Mouse (Mus musculus) MEL (cell line): ENCODE measurements around the gene Prkcd.

Source experiments
- CHD2 ChIP-seq: IDR thresholded peaks from 2 replicates; pipeline ENCODE4 v1.6.1; 2011; ENCODE audit warnings: low read length, improper control_type of control experiment
- CTCF ChIP-seq, 3 experiments: IDR thresholded peaks in 2 of 3; conservative IDR thresholded peaks in 1 of 3; 2 replicates each; pipeline ENCODE4 v1.5.1; 2011 to 2012; ENCODE audit warnings: low read length in 3 of 3, low read depth in 2 of 3, mild to moderate bottlenecking in 2 of 3, improper control_type of control experiment in 1 of 3, inconsistent platforms in 1 of 3, mixed read lengths in 1 of 3, moderate library complexity in 1 of 3; ENCODE audit not compliant: control insufficient read depth in 1 of 3, insufficient read depth in 1 of 3, poor library complexity in 1 of 3, severe bottlenecking in 1 of 3
- EP300 ChIP-seq, 2 experiments: IDR thresholded peaks; 2 replicates each; pipeline ENCODE4 v1.6.1; 2011; ENCODE audit warnings: improper control_type of control experiment in 2 of 2, low read length in 2 of 2, low read depth in 1 of 2, mild to moderate bottlenecking in 1 of 2
- MAFK ChIP-seq: IDR thresholded peaks from 2 replicates; pipeline ENCODE4 v1.6.1; 2011; ENCODE audit warnings: low read depth, mild to moderate bottlenecking, low read length, improper control_type of control experiment, borderline replicate concordance
- MAX ChIP-seq: IDR thresholded peaks from 2 replicates; pipeline ENCODE4 v1.6.1; 2011; ENCODE audit warnings: low read length, improper control_type of control experiment
- MAZ ChIP-seq: IDR thresholded peaks from 2 replicates; pipeline ENCODE4 v1.6.1; 2012; ENCODE audit warnings: low read depth, mild to moderate bottlenecking, inconsistent platforms, low read length, improper control_type of control experiment
- NELFE ChIP-seq: IDR thresholded peaks from 2 replicates; pipeline ENCODE4 v1.6.1; 2011; ENCODE audit warnings: low read depth, low read length, improper control_type of control experiment
- POLR2A ChIP-seq, 2 experiments: IDR thresholded peaks; 2 replicates each; pipeline ENCODE4 v1.6.1; 2011 to 2012; ENCODE audit warnings: low read length in 2 of 2, mild to moderate bottlenecking in 2 of 2, control low read depth in 1 of 2, improper control_type of control experiment in 1 of 2, low read depth in 1 of 2, moderate library complexity in 1 of 2; ENCODE audit not compliant: control insufficient read depth in 1 of 2, insufficient read depth in 1 of 2, poor library complexity in 1 of 2
- POLR2AphosphoS2 ChIP-seq: IDR thresholded peaks from 2 replicates; pipeline ENCODE4 v1.6.1; 2011; ENCODE audit warnings: low read length, improper control_type of control experiment
- TBP ChIP-seq: IDR thresholded peaks from 2 replicates; pipeline ENCODE4 v1.8.0; 2011; ENCODE audit warnings: low read depth, low read length, improper control_type of control experiment
- USF2 ChIP-seq, 2 experiments: IDR thresholded peaks; 2 replicates each; pipeline ENCODE4 v1.6.1; 2011 to 2012; ENCODE audit warnings: improper control_type of control experiment in 2 of 2, low read length in 2 of 2, borderline replicate concordance in 1 of 2, inconsistent platforms in 1 of 2, low read depth in 1 of 2, mild to moderate bottlenecking in 1 of 2; ENCODE audit not compliant: insufficient read depth in 1 of 2
- ZNF384 ChIP-seq: IDR thresholded peaks from 2 replicates; pipeline ENCODE4 v1.6.1; 2012; ENCODE audit warnings: low read depth, mild to moderate bottlenecking, inconsistent platforms, low read length, improper control_type of control experiment

DNA sequence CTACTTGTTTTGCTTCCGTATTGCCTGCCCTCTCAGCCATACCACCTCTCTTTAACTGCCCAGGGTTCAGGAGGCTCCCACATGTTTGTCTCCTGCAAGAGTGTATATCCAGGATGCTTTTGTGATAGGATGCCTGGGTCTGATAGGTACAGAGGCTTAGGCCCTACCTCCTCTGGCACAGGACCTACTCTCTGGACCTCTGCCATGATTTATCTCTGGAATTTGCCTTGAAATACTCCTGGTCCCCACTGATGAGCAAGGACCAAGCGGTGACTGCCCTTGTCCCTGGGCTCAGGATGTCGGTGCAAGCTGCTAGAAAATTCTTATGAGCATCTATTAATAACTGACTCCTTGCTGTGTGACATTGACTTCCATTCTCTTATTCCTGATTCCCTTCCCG, 12.0 kb upstream of the Prkcd start:
- no peak for TF ChIP-seq CTCF (IDR thresholded peaks at IDR 0.05 in 2 of 3, conservative IDR thresholded peaks at IDR 0.05 in 1 of 3; ENCODE audit: control insufficient read depth in 1 of 3, insufficient read depth in 1 of 3, low read depth in 2 of 3, low read length in 3 of 3, poor library complexity in 1 of 3, severe bottlenecking in 1 of 3)
- TF ChIP-seq EP300 (IDR thresholded peaks at IDR 0.05; ENCODE audit: low read depth in 1 of 2, low read length in 2 of 2) = no peak
- no peak for TF ChIP-seq POLR2AphosphoS2
- no peak for TF ChIP-seq ZNF384
- TF ChIP-seq POLR2A (IDR thresholded peaks at IDR 0.05; ENCODE audit: control insufficient read depth in 1 of 2, insufficient read depth in 1 of 2, low read depth in 1 of 2, low read length in 2 of 2, poor library complexity in 1 of 2) = no peak
- no peak for TF ChIP-seq TBP
- no peak for TF ChIP-seq MAX
- no peak for TF ChIP-seq CHD2
- no peak for TF ChIP-seq USF2 (IDR thresholded peaks at IDR 0.05; ENCODE audit: borderline replicate concordance in 1 of 2, insufficient read depth in 1 of 2, low read depth in 1 of 2, low read length in 2 of 2)
- no peak for TF ChIP-seq MAZ
- TF ChIP-seq MAFK = no peak
- TF ChIP-seq NELFE = no peak
